Mouse (Mus musculus) spleen, adult 2 months (tissue): Measurements from ENCODE around the gene Usp40.

Experiments used
- CTCF ChIP-seq: fragments of 200-500 bp; IDR thresholded peaks from 2 replicates; pipeline ENCODE4 v1.5.1; 2011; ENCODE audit warnings: mild to moderate bottlenecking, inconsistent platforms; ENCODE audit not compliant: insufficient read depth, insufficient read length, insufficient replicate concordance; ENCODE audit errors: extremely low read depth
- POLR2A ChIP-seq: fragments of 200-500 bp; IDR thresholded peaks from 2 replicates; pipeline ENCODE4 v1.6.1; 2011; ENCODE audit warnings: low read depth, low read length, inconsistent platforms

DNA sequence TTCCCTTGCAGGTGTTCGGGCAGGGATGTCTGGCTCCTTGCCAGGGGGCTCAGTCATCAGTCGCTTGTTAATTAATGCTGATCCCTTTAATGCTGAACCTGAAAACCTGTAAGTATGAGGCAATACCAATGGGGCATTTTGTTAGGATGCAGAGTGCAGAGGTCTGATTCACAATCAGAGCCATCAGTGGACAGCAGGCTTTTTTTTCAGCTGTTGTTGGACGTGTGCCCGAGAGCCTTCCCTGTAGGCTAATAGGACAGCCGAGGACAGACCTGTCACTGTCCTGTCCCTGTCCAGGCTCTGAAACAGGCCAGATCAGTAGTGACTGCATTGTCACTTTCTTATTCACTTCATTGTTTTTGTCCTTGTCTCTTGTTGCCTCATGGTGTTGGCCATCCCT is 78.6 kb downstream of the Usp40 start:
- TF ChIP-seq POLR2A (no peak), CTCF (no peak)
